Mouse (Mus musculus) spleen, adult 10 weeks (tissue): Measurements from ENCODE around the gene Vmn1r41. TPM values are rescaled to one million over a fixed set of nuclear protein-coding genes. Genes with fewer than 3 reads are reported as not detected.

ENCODE experiments used
- polyA plus RNA-seq: library from polyadenylated mRNA; stranded (reverse); fragments of 350-450 nt; fragmentation: Illumina TruSeq; extraction: RNeasy Lipid Tissue Mini Kit (QIAGEN cat#74804); gene quantifications from one replicate; pipeline ENCODE4 v1.2.3, GENCODE M21; 2015; ENCODE audit warnings: low replicate concordance; ENCODE audit not compliant: insufficient read depth

Vmn1r41 gene
- not detected for polyA plus RNA-seq

GRCm38 (mm10) chr6:89740466-89740865 lies at the start of gene Vmn1r41:
TSS of gene Vmn1r41 (plus strand) at chr6:89740766.

GRCm38 (mm10) chr6:89707240-89707639 lies 33.3 kb upstream of the Vmn1r41 start, which contains the start of gene Vmn1r40:
TSS of gene Vmn1r40 (plus strand) at chr6:89707540.

Other genes starting within 250 kb of the Vmn1r41 start
- gene Chchd6, start 145.1 kb upstream of the Vmn1r41 start, polyA plus RNA-seq: 2.4 TPM
- gene Txnrd3, start 96.8 kb upstream of the Vmn1r41 start, polyA plus RNA-seq: 5.3 TPM
- not detected for gene Vmn1r40, start 33.2 kb upstream of the Vmn1r41 start, polyA plus RNA-seq
- not detected for gene Vmn1r42, start 135.6 kb downstream of the Vmn1r41 start, polyA plus RNA-seq
- gene Vmn1r43, start 135.6 kb downstream of the Vmn1r41 start, polyA plus RNA-seq: not detected
- not detected for gene Vmn1r44, start 142.9 kb downstream of the Vmn1r41 start, polyA plus RNA-seq
- gene Vmn1r45, start 199.8 kb downstream of the Vmn1r41 start, polyA plus RNA-seq: not detected
- not detected for gene Vmn1r46, start 228.5 kb downstream of the Vmn1r41 start, polyA plus RNA-seq